Mouse (Mus musculus) intestine, embryonic 16.5 days (tissue): ENCODE data around the gene Adh4. TPM values are rescaled to one million over a fixed set of nuclear protein-coding genes. Genes with fewer than 3 reads are reported as not detected.

Source experiments
- ATAC-seq: fragments of 200-750 bp; cut with Nextera tagmentation; 2 replicates; pipeline ENCODE4 v1.8.0; 2017; ENCODE audit warnings: moderate TSS enrichment, moderate library complexity
- H3K27ac ChIP-seq: fragments of 300-500 bp; sonication (generic); 2 replicates; pipeline ENCODE4 v1.5.1; 2014; ENCODE audit warnings: mild to moderate bottlenecking, low read length
- H3K27me3 ChIP-seq: fragments of 300-500 bp; sonication (generic); replicated peaks from 2 replicates; pipeline ENCODE4 v1.6.1; 2014; ENCODE audit warnings: low read length, control low read depth, mixed read lengths; ENCODE audit not compliant: control insufficient read depth, insufficient read depth
- H3K36me3 ChIP-seq: fragments of 300-500 bp; sonication (generic); 2 replicates; pipeline ENCODE4 v1.6.1; 2014; ENCODE audit warnings: low read length, control low read depth; ENCODE audit not compliant: control insufficient read depth, insufficient read depth
- H3K4me1 ChIP-seq: fragments of 300-500 bp; sonication (generic); 2 replicates; pipeline ENCODE4 v1.6.1; 2014; ENCODE audit warnings: low read length, control low read depth, mixed read lengths; ENCODE audit not compliant: control insufficient read depth, insufficient read depth
- H3K4me2 ChIP-seq: fragments of 300-500 bp; sonication (generic); 2 replicates; pipeline ENCODE4 v1.6.1; 2014; ENCODE audit warnings: low read depth, low read length, control low read depth
- H3K4me3 ChIP-seq: fragments of 300-500 bp; sonication (generic); 2 replicates; pipeline ENCODE4 v1.5.1; 2014; ENCODE audit warnings: mild to moderate bottlenecking, low read length
- H3K9ac ChIP-seq: fragments of 300-500 bp; sonication (generic); 2 replicates; pipeline ENCODE4 v1.6.1; 2014; ENCODE audit warnings: low read depth, low read length
- H3K9me3 ChIP-seq: fragments of 300-500 bp; sonication (generic); 2 replicates; pipeline ENCODE4 v1.6.1; 2016; ENCODE audit warnings: low read length, control low read depth; ENCODE audit not compliant: control insufficient read depth
- WGBS: fragments of 180-500 bp; shearing (Covaris S2); extraction: QIAGEN DNeasy Blood & Tissue Kit; methylation state at CpG from one replicate; pipeline ENCODE4 v1.1.7; 2014; 5-methylcytosine and 5-hydroxymethylcytosine counted together
- polyA plus RNA-seq: library from polyadenylated mRNA; unstranded; fragments of >200 nt; fragmentation: Nextera tagmentation; extraction: Ambion mirVana; gene quantifications from 2 replicates; pipeline ENCODE4 v1.2.1, GENCODE M21; 2015

The Adh4 gene
- polyA plus RNA-seq, 1 experiment from 2014 or later, result 0.20 TPM

- no peak overlapping the region for H3K4me2 ChIP-seq
- no peak for ATAC-seq
- no peak overlapping the region for H3K27ac ChIP-seq
- H3K36me3 ChIP-seq, result no peaks in the 10 kb centered on the region
- H3K9me3 ChIP-seq, result no peaks in the 10 kb centered on the region
- no peaks in the 10 kb centered on the region for H3K27me3 ChIP-seq
- H3K4me3 ChIP-seq, result no peak overlapping the region
- no peak overlapping the region for H3K9ac ChIP-seq
- no peaks in the 10 kb centered on the region for H3K4me1 ChIP-seq
- WGBS, result 79% methylated on average over 7 of the region's 7 CpGs
Observed at GRCm38 (mm10) chr3:138405840-138406239, 9.4 kb upstream of the Adh4 start.

GRCm38 (mm10) chr3:138407920-138408319 is 7.3 kb upstream of the Adh4 start:
- no peak overlapping the region for H3K4me2 ChIP-seq
- H3K4me1 ChIP-seq, result no peaks in the 10 kb centered on the region
- WGBS, result 79% methylated on average over 1 of the region's 1 CpGs
- H3K27ac ChIP-seq, result no peak overlapping the region
- H3K4me3 ChIP-seq, result no peak overlapping the region
- no peak for ATAC-seq
- H3K9ac ChIP-seq, result no peak overlapping the region
- H3K9me3 ChIP-seq, result no peaks in the 10 kb centered on the region
- H3K27me3 ChIP-seq, result no peaks in the 10 kb centered on the region
- H3K36me3 ChIP-seq, result no peaks in the 10 kb centered on the region

GRCm38 (mm10) chr3:138409585-138409984 is 5.7 kb upstream of the Adh4 start:
- peak; percentile 68; the same call in 1 of the 2 replicates for ATAC-seq
- WGBS, result 69% methylated on average over 1 of the region's 1 CpGs
- H3K27me3 ChIP-seq, result no peaks in the 10 kb centered on the region

GRCm38 (mm10) chr3:138410211-138410610 is 5.1 kb upstream of the Adh4 start:
- no peak overlapping the region for H3K9ac ChIP-seq
- H3K4me3 ChIP-seq, result no peak overlapping the region
- H3K9me3 ChIP-seq, result no peaks in the 10 kb centered on the region
- no peaks in the 10 kb centered on the region for H3K4me1 ChIP-seq
- no peaks in the 10 kb centered on the region for H3K36me3 ChIP-seq
- H3K27me3 ChIP-seq, result no peaks in the 10 kb centered on the region
- 73% methylated on average over 3 of the region's 3 CpGs for WGBS
- no peak overlapping the region for H3K27ac ChIP-seq
- no peak overlapping the region for H3K4me2 ChIP-seq
- ATAC-seq, result peak; percentile 63

More at GRCm38 (mm10) chr3:138409585-138409984, 5.7 kb upstream of the Adh4 start:
- Histone ChIP-seq H3K9me3 (no peaks in the 10 kb centered on the region), H3K4me2 (no peak overlapping the region), H3K4me1 (no peaks in the 10 kb centered on the region), H3K27ac (no peak overlapping the region), H3K36me3 (no peaks in the 10 kb centered on the region), H3K9ac (no peak overlapping the region), H3K4me3 (no peak overlapping the region)

- Histone ChIP-seq H3K27me3 (no peaks in the 10 kb centered on the region), H3K27ac (peak overlapping the region; percentile 69), H3K4me2 (no peak overlapping the region), H3K36me3 (no peaks in the 10 kb centered on the region), H3K9ac (no peak overlapping the region), H3K9me3 (no peaks in the 10 kb centered on the region), H3K4me1 (no peaks in the 10 kb centered on the region), H3K4me3 (no peak overlapping the region)
- WGBS, result 56% methylated on average over 6 of the region's 6 CpGs
- peak; percentile 92 for ATAC-seq
Observed at GRCm38 (mm10) chr3:138419369-138419768, 4.1 kb downstream of the Adh4 start.

- no peaks in the 10 kb centered on the region for H3K4me1 ChIP-seq
- H3K27me3 ChIP-seq, result no peaks in the 10 kb centered on the region
- H3K9me3 ChIP-seq, result no peaks in the 10 kb centered on the region
- no peaks in the 10 kb centered on the region for H3K36me3 ChIP-seq
- WGBS, result 96% methylated on average over 3 of the region's 3 CpGs
- no peak overlapping the region for H3K4me2 ChIP-seq
- no peak for ATAC-seq
- H3K27ac ChIP-seq, result no peak overlapping the region
- no peak overlapping the region for H3K9ac ChIP-seq
- no peak overlapping the region for H3K4me3 ChIP-seq
Observed at GRCm38 (mm10) chr3:138420385-138420784, 5.1 kb downstream of the Adh4 start.

DNA sequence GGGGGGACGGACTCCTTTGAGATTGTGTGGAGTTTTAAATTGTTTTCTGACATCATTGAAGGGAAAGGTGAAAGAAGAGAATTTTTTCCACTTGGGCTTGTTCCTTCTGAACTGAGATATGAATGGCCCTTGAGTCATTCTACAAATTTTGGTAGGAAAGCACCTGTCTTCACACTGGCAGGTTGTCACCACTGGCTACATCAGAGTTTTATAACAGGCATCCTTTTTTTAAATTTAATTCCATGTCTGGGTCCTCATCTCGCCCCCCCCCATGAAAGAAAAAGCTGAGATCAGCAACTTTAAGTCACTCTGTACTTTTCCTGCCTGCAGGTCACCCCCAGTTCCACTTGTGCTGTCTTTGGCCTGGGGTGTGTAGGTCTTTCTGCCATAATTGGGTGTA is 8.4 kb downstream of the Adh4 start:
- Histone ChIP-seq H3K9me3 (no peaks in the 10 kb centered on the region), H3K4me3 (no peak overlapping the region), H3K4me2 (no peak overlapping the region), H3K36me3 (no peaks in the 10 kb centered on the region), H3K4me1 (no peaks in the 10 kb centered on the region), H3K9ac (no peak overlapping the region), H3K27ac (no peak overlapping the region), H3K27me3 (no peaks in the 10 kb centered on the region)
- WGBS, result 59% methylated on average over 2 of the region's 2 CpGs
- no peak for ATAC-seq

GRCm38 (mm10) chr3:138424247-138424646 is 9.0 kb downstream of the Adh4 start:
- Histone ChIP-seq H3K9ac (no peak overlapping the region), H3K4me1 (no peaks in the 10 kb centered on the region), H3K36me3 (no peaks in the 10 kb centered on the region), H3K27me3 (no peaks in the 10 kb centered on the region), H3K27ac (no peak overlapping the region), H3K9me3 (no peaks in the 10 kb centered on the region), H3K4me2 (no peak overlapping the region), H3K4me3 (no peak overlapping the region)
- WGBS, result 68% methylated on average over 4 of the region's 4 CpGs
- ATAC-seq, result no peak

DNA sequence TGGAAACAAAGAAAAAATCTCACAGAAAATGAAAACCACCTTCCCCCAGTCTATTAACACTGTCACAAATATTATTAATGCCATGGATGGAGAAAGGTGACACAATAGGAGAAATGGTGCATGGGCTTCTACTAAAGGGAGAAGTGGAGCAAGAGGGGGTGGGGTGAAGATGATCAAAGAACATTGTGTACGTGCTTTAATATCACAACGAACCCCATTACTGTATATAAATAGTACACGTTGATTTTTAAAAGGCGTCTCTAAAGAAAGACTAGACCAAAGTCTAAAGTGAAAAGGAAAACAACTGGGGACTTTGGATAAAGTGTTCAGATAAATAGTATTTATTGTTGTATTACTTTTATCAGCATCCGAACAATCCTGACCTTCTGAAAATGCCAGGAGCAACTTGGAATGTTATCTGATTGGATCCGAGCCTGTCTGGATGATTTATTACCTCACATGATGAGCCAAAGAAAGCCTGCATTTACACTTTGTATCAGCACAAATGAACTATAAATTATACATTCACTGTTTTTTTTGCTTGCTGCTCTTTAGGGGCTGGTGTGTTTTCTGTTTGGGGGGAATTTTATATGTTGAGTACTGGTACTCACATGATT is 15.2 kb downstream of the Adh4 start:
- WGBS, result 43% methylated on average over 6 of the region's 6 CpGs
- Histone ChIP-seq H3K4me1 (no peaks in the 10 kb centered on the region; the same call in 1 of the 2 replicates), H3K4me2 (no peak overlapping the region), H3K27me3 (no peaks in the 10 kb centered on the region), H3K9ac (no peak overlapping the region), H3K27ac (no peak overlapping the region), H3K9me3 (no peaks in the 10 kb centered on the region), H3K36me3 (no peaks in the 10 kb centered on the region), H3K4me3 (no peak overlapping the region)
- ATAC-seq, result peak; percentile 79

DNA sequence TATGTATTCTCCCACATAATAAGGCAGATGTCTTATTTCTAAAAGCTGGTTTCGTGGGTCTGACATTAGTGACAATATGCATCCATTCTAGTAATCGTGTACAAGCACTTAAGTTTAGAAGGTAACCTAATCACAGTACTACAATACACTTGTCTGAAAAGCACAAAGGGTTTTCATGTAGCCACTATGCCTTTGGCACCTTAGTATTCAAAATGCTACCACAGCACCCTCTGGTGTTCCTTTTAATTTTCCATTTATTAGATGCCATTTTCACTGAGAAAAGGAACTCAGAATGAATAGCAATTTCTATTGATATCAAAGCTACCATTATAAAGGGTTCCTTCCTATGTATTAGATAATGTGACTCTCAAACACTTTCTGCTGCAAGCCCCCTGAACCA is 16.6 kb downstream of the Adh4 start:
- Histone ChIP-seq H3K9ac (no peak overlapping the region), H3K4me3 (no peak overlapping the region), H3K36me3 (no peaks in the 10 kb centered on the region), H3K27ac (no peak overlapping the region), H3K9me3 (no peaks in the 10 kb centered on the region), H3K27me3 (no peaks in the 10 kb centered on the region), H3K4me2 (no peak overlapping the region), H3K4me1 (no peaks in the 10 kb centered on the region; the same call in 1 of the 2 replicates)
- WGBS, result 67% methylated on average over 2 of the region's 2 CpGs
- ATAC-seq, result no peak
